Mouse (Mus musculus): ENCODE results near the gene Lgi1.

Gene Lgi1

DNA sequence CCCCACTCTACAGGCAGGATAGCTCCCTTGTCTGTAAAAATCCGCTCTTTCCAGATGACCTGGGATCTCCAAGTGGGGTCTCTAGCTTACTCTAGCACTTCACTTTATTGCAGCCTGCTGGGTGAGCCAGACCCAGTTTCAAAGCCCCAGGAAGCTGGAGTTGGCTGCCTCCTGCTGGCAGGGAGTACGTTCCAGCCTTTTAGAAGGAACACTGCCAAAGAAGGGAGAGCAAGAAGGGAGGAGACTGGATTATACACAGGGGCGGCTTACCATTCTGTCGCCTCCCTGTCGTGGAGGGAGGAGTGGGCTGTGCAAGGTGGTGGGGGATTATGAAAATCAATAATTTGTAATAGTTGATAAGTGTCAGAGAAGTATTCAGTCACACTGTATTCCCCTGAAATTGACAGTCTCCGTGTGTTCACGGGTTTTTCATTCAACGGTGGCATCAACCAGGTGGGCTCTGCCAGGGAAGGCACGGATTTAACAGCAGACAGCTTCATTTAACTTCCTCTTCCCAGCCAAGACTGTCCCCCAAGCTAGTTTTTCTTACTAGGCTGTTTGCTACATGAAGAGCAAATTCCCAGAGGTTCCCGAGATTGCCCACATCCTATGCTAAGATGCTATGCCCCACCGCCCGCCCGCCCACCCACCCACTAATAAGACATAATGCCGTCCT, 369 bp upstream of the Lgi1 start:
- no peak for DNase-seq (ENCODE audit: low spot score)

DNA sequence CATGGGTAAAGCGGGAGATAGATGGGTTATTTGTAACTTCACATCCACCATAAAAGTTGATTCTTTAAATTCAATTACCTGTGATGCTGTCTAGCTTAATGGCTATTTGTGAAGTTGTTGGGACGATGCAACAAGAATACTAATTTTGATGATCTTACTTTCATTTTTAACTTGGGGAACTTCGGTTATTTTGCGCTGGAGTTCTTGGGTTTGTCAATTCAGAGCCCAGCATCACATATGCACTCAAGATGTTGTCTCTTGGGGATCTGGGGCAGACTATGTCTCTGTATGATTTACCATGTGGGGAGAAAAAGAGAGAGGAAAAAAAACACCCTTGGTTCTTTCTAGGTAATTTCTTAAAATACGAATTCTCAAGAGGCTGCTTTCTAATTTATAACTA, 1.4 kb downstream of the Lgi1 start:
- DNase-seq (ENCODE audit: low spot score), result no peak

DNA sequence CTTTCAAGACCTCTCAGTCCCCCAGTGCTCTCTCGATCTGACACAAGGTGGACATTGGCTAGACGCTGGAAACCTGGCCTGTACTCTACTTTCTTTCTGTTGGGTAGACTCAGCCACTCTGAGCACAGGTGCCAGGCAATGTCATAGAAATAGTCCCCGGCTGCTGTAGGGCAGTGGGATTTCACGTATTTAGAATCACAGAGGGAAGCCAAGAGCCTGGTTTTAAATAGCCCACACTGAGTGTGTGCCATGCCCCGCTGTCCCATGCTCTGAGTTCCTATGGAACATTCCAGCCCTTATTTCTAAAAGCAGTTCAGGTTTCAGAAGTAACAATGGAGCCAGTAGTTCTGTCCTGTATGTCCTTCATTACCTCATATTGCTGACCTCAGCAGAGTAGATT, 3.1 kb downstream of the Lgi1 start:
- no peak for DNase-seq (ENCODE audit: low spot score)

- DNase-seq (ENCODE audit: low spot score), result no peak
These were observed 6.7 kb downstream of the Lgi1 start for GRCm38 (mm10) chr19:38271071-38271470.

DNA sequence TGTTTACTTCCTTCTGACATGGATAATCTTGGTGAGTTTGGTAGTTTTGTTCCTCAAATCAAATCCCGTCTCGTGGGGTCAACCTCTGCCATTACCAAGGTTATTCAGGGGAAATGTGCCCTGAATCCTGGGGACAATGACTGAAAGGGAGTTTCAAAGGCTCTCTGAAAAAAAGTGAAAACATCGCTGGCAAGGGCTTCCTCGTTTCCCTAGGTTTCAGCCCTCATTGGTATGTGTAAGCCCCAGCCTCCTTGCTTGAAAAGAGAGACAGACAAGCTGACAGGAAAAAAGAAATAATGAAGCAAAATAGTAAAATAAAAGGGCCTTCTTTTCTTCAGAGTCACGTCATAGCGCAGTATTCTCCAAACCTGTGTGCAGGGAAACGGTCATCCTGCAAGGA, 9.5 kb downstream of the Lgi1 start:
- DNase-seq (ENCODE audit: low spot score), result no peak

GRCm38 (mm10) chr19:38274747-38275421, 10.5 kb downstream of the Lgi1 start:
- DNase-seq (ENCODE audit: low spot score), result no peak

DNA sequence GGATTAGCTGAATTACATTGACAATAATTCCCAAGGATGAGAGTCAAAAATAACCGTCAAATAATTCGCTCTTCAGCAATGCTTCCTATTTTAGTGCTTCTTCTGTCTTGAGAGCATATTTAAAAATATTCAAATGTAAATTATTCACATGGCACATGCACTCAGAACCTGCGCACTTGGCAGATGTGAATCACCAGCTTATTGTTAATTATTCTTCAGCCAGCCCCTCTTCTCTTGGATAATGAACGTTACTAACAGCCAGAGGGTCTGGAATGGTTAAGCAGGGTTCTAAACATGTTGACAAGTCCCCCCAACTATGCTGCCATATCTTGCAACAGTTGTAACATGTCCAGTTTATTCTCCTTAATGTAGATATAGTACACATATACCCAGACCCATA, 11.9 kb downstream of the Lgi1 start:
- DNase-seq (ENCODE audit: low spot score), result no peak

GRCm38 (mm10) chr19:38280242-38280641, 15.9 kb downstream of the Lgi1 start:
- no peak for DNase-seq (ENCODE audit: low spot score)

DNA sequence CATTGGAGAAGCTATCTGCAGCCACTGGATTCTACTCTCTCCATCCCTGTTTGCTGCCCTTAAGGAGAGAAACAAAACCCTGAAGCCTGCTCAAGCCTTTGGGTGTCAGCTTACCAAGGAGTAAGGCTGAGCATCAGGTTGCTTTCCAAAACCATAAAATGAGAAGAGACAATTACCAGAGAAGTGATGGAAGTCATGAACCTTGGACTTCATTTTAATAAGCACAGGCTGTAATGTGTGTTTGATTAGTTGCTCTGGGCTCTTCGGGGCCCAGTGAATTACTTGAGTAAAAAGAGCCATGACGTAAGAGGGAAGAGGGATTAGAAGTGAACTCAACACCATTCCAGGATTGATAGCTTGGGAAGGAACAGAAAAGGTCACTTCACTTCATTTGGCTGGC, 18.1 kb downstream of the Lgi1 start:
- no peak for DNase-seq (ENCODE audit: low spot score)

GRCm38 (mm10) chr19:38288556-38288955, 24.2 kb downstream of the Lgi1 start:
- DNase-seq (ENCODE audit: low spot score), result no peak

DNA sequence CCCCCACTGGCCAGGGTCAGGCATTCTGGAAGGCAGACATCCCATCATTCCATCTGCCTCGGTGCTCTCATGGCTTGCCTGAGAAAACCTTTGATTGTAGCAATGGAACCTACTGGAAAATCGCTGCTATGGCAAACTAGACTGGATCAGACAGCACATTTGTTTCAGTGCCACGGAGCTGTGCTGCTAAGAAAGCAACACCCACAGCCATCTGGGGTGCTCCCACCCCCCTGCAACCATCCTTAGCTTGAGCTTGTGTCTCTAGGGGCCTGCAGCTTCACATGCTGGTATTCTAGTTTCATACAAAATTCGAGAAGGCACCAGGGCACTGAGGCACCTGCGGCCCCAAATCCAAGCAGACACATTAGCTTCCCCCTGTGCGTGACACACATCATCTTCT, 27.1 kb downstream of the Lgi1 start:
- DNase-seq (ENCODE audit: low spot score), result no peak

GRCm38 (mm10) chr19:38298018-38298626, 33.8 kb downstream of the Lgi1 start:
- peak; percentile 11 for DNase-seq (ENCODE audit: low spot score)

- no peak for DNase-seq (ENCODE audit: low spot score)
These were observed 43.8 kb downstream of the Lgi1 start for GRCm38 (mm10) chr19:38308116-38308515.

DNA sequence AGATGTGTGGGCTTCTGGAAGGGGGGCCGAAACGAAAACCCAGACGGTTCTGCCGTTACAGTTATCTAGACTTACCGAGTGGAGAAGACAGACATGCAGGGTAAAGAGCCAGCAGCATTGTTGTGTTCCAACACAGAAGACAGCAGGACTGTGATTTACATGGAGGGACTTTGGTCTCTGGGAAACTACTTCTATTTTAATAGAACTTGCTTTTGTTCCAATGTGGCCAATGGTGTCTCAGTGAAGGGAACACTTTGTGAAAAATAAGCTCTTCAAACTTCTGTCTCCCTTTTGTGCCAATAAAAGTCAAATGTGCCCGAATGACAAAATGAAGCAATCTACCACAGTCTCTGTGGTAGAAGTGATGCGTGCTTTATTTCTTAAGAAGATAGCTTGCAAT, 50.8 kb downstream of the Lgi1 start:
- no peak for DNase-seq (ENCODE audit: low spot score)

- no peak for DNase-seq (ENCODE audit: low spot score)
These were observed 52.4 kb downstream of the Lgi1 start for GRCm38 (mm10) chr19:38316602-38317313.

DNA sequence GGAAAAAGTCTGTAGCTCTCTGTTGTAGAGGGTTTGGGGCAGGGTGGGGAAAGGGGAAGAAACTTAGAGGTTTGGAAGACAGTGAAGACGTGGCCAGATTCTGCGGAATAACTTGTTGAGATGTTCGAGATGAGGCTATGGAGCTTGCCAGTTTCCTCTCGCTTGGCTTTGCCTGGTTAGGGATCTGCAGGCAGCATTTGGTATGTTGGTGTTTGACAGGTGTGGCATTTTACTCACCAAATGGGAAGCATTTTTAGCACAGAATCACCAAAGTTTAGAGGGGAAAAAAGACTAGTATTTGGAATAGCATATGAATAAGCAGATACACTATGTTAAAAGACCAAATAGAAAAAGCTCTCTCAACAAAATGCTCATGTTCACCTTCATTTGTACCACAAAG, 54.0 kb downstream of the Lgi1 start:
- DNase-seq (ENCODE audit: low spot score), result no peak

DNA sequence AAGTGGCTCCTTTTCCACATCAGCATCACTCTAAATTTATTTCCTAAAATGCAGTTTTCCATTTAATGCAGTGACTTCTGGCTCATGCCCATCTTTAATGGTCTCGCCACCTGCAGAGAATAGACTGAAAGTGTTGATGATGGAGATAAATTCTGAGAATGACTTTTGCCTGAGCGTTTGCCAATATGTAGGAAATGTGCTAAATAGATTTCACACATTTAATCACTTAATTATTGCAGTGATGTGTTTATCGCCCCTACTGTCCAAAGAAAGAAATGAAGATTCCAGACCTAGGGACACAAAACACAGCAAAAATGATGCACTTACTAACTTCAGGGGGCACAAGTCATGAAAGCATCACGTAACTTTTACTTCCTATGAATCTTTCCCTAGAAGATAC, 54.8 kb downstream of the Lgi1 start:
- DNase-seq (ENCODE audit: low spot score), result no peak

- DNase-seq (ENCODE audit: low spot score), result no peak
These were observed 56.4 kb downstream of the Lgi1 start for GRCm38 (mm10) chr19:38320651-38321188.

DNA sequence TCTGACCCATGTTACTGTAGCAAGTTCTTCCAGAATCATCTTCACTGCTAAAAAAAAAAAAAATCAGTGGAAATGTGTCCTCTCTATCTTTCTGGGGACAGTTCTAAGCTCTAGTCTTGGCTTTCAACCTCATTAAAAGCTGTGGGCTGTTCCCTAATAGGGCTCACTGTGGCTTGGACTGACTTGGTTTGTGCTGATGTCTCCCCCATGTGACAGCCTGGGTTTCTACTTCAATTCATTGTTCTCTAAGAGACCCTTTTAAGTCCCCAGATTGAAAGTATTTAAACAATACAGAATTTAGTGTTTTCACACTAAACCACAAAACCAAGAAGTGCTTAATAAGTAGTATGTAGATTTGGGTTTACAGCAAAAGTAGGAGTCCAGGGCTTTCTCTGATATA, 59.4 kb downstream of the Lgi1 start:
- no peak for DNase-seq (ENCODE audit: low spot score)

- DNase-seq (ENCODE audit: low spot score), result no peak
These were observed 60.1 kb downstream of the Lgi1 start for GRCm38 (mm10) chr19:38324147-38325028.

- DNase-seq (ENCODE audit: low spot score), result no peak
These were observed 60.7 kb downstream of the Lgi1 start for GRCm38 (mm10) chr19:38325029-38325398.

GRCm38 (mm10) chr19:38325854-38326253, 61.5 kb downstream of the Lgi1 start:
- no peak for DNase-seq (ENCODE audit: low spot score)

Data from yolk sac, embryonic 10.5 days (tissue).